Mouse (Mus musculus) frontal cortex, adult (tissue): ENCODE results near the gene Map9.
"Not testable (repeated sequence)": the region's sequence is repeated elsewhere in the genome, so short reads cannot be mapped to it uniquely, and the experiment has no call there.

Experiments used
- ATAC-seq: cut with Nextera tagmentation; 2 replicates; pipeline ENCODE4 v1.9.2; 2017; ENCODE audit warnings: mild to moderate bottlenecking, moderate library complexity, mixed read lengths; ENCODE audit not compliant: low TSS enrichment

Map9 gene

GRCm38 (mm10) chr3:82357797-82358524, at the start of gene Map9:
TSS of gene Map9 (plus strand) at chr3:82358044.
- ATAC-seq = peak; percentile 96

GRCm38 (mm10) chr3:82315728-82316127, 42.1 kb upstream of the Map9 start:
- peak; percentile 93 for ATAC-seq

GRCm38 (mm10) chr3:82326736-82327135, 31.1 kb upstream of the Map9 start:
- ATAC-seq = not testable (repeated sequence)

- ATAC-seq = no peak
These were observed 25.8 kb upstream of the Map9 start for GRCm38 (mm10) chr3:82332067-82332466.

- no peak for ATAC-seq
These were observed 25.3 kb upstream of the Map9 start for GRCm38 (mm10) chr3:82332536-82332935.

- ATAC-seq = peak; percentile 89
These were observed 24.5 kb upstream of the Map9 start for GRCm38 (mm10) chr3:82333128-82333969.

- no peak for ATAC-seq
These were observed 17.7 kb upstream of the Map9 start for GRCm38 (mm10) chr3:82340111-82340510.

- ATAC-seq = no peak
These were observed 9.5 kb upstream of the Map9 start for GRCm38 (mm10) chr3:82348277-82348860.

GRCm38 (mm10) chr3:82350321-82350720, 7.5 kb upstream of the Map9 start:
- ATAC-seq = peak; percentile 79

- no peak for ATAC-seq
These were observed 504 bp upstream of the Map9 start for GRCm38 (mm10) chr3:82357340-82357739.

- ATAC-seq = no peak
These were observed 1.2 kb downstream of the Map9 start for GRCm38 (mm10) chr3:82359036-82359435.

GRCm38 (mm10) chr3:82362452-82362851, 4.6 kb downstream of the Map9 start:
- ATAC-seq = no peak

GRCm38 (mm10) chr3:82364505-82364904, 6.7 kb downstream of the Map9 start:
- peak; percentile 73 for ATAC-seq

GRCm38 (mm10) chr3:82364988-82365387, 7.1 kb downstream of the Map9 start:
- ATAC-seq = 0 out of 2 replicates have a peak, but pooled peaks have one; percentile 32

GRCm38 (mm10) chr3:82369063-82369860, 11.4 kb downstream of the Map9 start:
- ATAC-seq = peak; percentile 72

- peak; percentile 41 for ATAC-seq
These were observed 12.7 kb downstream of the Map9 start for GRCm38 (mm10) chr3:82370439-82371011.

GRCm38 (mm10) chr3:82376965-82377364, 19.1 kb downstream of the Map9 start:
- no peak for ATAC-seq

GRCm38 (mm10) chr3:82382325-82382724, 24.5 kb downstream of the Map9 start:
- 0 out of 2 replicates have a peak, but pooled peaks have one; percentile 19 for ATAC-seq

- ATAC-seq = 0 out of 2 replicates have a peak, but pooled peaks have one; percentile 20
These were observed 27.2 kb downstream of the Map9 start for GRCm38 (mm10) chr3:82385091-82385490.

GRCm38 (mm10) chr3:82405830-82406229, 48.0 kb downstream of the Map9 start:
- ATAC-seq = peak; percentile 29; the same call in 1 of the 2 replicates

GRCm38 (mm10) chr3:82406336-82406735, 48.5 kb downstream of the Map9 start:
- ATAC-seq = peak; percentile 97
